Mouse (Mus musculus) liver, embryonic 16.5 days (tissue): ENCODE results near the gene Ddx10. TPM values are rescaled to one million over a fixed set of nuclear protein-coding genes. Genes with fewer than 3 reads are reported as not detected.

Source experiments
- ATAC-seq: fragments of 200-750 bp; cut with Nextera tagmentation; 2 replicates; pipeline ENCODE4 v1.8.0; 2017; ENCODE audit warnings: low read depth, mild to moderate bottlenecking, moderate number of reproducible peaks, moderate library complexity
- H3K27ac ChIP-seq: fragments of 300-500 bp; sonication (generic); 2 replicates; pipeline ENCODE4 v1.5.1; 2014; ENCODE audit warnings: mild to moderate bottlenecking, low read length
- H3K27me3 ChIP-seq: fragments of 300-500 bp; sonication (generic); 2 replicates; pipeline ENCODE4 v1.6.1; 2014; ENCODE audit warnings: low read depth, low read length, mixed read lengths; ENCODE audit not compliant: control insufficient read depth, insufficient read depth
- H3K36me3 ChIP-seq: fragments of 300-500 bp; sonication (generic); 2 replicates; pipeline ENCODE4 v1.6.1; 2014; ENCODE audit warnings: mild to moderate bottlenecking; ENCODE audit not compliant: control insufficient read depth, insufficient read depth
- H3K4me1 ChIP-seq: fragments of 300-500 bp; sonication (generic); 2 replicates; pipeline ENCODE4 v1.6.1; 2014; ENCODE audit warnings: low read depth, low read length, mixed read lengths; ENCODE audit not compliant: control insufficient read depth
- H3K4me2 ChIP-seq: fragments of 300-500 bp; sonication (generic); 2 replicates; pipeline ENCODE4 v1.6.1; 2014; ENCODE audit warnings: low read depth, low read length, mixed read lengths
- H3K4me3 ChIP-seq: fragments of 300-500 bp; sonication (generic); 2 replicates; pipeline ENCODE4 v1.5.1; 2014; ENCODE audit warnings: low read depth, mild to moderate bottlenecking, low read length
- H3K9ac ChIP-seq: fragments of 300-500 bp; sonication (generic); 2 replicates; pipeline ENCODE4 v1.6.1; 2014; ENCODE audit warnings: low read depth, low read length
- H3K9me3 ChIP-seq: fragments of 300-500 bp; sonication (generic); replicated peaks from 2 replicates; pipeline ENCODE4 v1.6.1; 2016; ENCODE audit warnings: low read length; ENCODE audit not compliant: control insufficient read depth
- WGBS: fragments of 180-500 bp; shearing (Covaris S2); extraction: QIAGEN DNeasy Blood & Tissue Kit; methylation state at CpG from one replicate; pipeline ENCODE4 v1.1.7; 2014; ENCODE audit not compliant: insufficient replicate concordance; 5-methylcytosine and 5-hydroxymethylcytosine counted together
- polyA plus RNA-seq: library from polyadenylated mRNA; unstranded; fragments of >200 nt; fragmentation: Nextera tagmentation; extraction: Ambion mirVana; gene quantifications from 2 replicates; pipeline ENCODE4 v1.2.1, GENCODE M21; 2015

Gene Ddx10
- polyA plus RNA-seq, 1 experiment from 2014 or later, result 8.5 TPM

GRCm38 (mm10) chr9:53269466-53269755, 21.6 kb upstream of the Ddx10 start:
- WGBS, result 70% methylated on average over 5 of the region's 5 CpGs

DNA sequence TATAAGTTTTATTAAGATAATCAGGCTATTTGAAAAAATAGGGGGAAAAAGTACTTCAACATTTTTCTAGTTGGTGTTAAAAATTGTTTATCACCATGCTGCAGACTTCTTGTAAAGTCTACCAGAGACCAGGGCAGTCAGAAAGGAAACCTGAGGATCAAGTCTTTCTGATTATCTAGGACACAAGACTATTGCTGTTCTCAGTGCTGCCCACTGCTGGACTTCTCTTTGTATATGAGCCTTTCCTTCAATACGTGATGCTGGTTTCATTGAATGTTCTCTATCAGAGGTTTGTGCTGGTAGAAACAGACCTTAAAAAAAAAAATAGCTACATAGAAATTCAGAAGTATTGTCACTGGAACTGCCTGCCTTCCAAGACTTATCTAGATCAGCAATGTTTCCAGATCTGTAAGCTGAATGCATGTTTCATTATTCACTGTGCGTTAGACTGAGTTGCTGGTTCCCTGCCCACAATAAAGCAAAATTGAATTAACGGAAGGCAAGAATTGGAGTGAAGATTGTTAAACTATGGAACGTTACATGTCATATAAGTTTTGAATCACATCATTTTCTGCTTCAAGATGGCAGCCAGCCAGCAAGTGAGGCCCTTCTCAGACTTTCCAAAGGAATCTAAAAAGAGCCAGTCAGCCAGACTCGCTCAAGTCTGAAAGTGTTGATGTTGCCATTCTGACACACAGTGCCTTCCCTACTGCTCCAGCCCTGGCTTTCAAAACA, 21.0 kb upstream of the Ddx10 start:
- Histone ChIP-seq H3K27me3 (no peaks in the 10 kb centered on the region), H3K9ac (no peak overlapping the region), H3K4me1 (no peaks in the 10 kb centered on the region), H3K36me3 (no peaks in the 10 kb centered on the region), H3K4me2 (no peak overlapping the region), H3K9me3 (no peaks in the 10 kb centered on the region), H3K4me3 (no peak overlapping the region), H3K27ac (no peak overlapping the region)
- no peak for ATAC-seq
- WGBS, result 62% methylated on average over 5 of the region's 5 CpGs

More at GRCm38 (mm10) chr9:53269466-53269755, 21.6 kb upstream of the Ddx10 start:
- H3K4me2 ChIP-seq, result no peak overlapping the region
- no peak overlapping the region for H3K9ac ChIP-seq
- no peak overlapping the region for H3K4me3 ChIP-seq
- H3K27me3 ChIP-seq, result no peaks in the 10 kb centered on the region
- no peak for ATAC-seq
- no peaks in the 10 kb centered on the region for H3K9me3 ChIP-seq
- no peaks in the 10 kb centered on the region for H3K4me1 ChIP-seq
- H3K36me3 ChIP-seq, result no peaks in the 10 kb centered on the region
- no peak overlapping the region for H3K27ac ChIP-seq

- Histone ChIP-seq H3K4me3 (no peak overlapping the region), H3K9ac (no peak overlapping the region), H3K4me2 (no peak overlapping the region), H3K27me3 (no peaks in the 10 kb centered on the region), H3K27ac (no peak overlapping the region), H3K36me3 (no peaks in the 10 kb centered on the region), H3K4me1 (no peaks in the 10 kb centered on the region), H3K9me3 (no peaks in the 10 kb centered on the region)
- WGBS, result 39% methylated on average over 5 of the region's 5 CpGs
- no peak for ATAC-seq
These were observed 20.2 kb upstream of the Ddx10 start for GRCm38 (mm10) chr9:53268036-53268435.

DNA sequence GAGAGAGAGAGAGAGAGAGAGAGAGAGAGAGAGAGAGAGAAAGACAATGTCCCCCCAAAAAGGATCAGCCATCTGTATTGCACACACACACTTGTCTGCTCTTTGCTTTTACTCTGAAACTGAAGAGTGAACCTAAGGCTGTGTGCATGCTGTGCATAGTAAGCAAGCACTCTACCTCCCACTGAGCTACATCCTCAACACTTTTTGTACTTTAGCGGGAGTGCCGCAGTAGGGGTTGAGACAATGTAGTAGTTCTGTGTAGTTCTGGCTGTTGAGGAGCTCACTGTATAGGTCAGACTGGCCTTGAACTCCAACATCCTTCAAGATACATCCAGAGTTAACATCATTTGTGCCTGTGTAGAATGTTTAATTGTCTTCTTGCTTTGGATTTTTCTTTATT, 17.7 kb upstream of the Ddx10 start:
- WGBS, result 77% methylated on average over 2 of the region's 2 CpGs
- no peak overlapping the region for H3K4me3 ChIP-seq
- H3K36me3 ChIP-seq, result no peaks in the 10 kb centered on the region
- no peaks in the 10 kb centered on the region for H3K9me3 ChIP-seq
- no peaks in the 10 kb centered on the region for H3K27me3 ChIP-seq
- ATAC-seq, result no peak
- H3K27ac ChIP-seq, result no peak overlapping the region
- no peak overlapping the region for H3K4me2 ChIP-seq
- H3K9ac ChIP-seq, result no peak overlapping the region
- no peaks in the 10 kb centered on the region for H3K4me1 ChIP-seq

GRCm38 (mm10) chr9:53264387-53264786, 16.5 kb upstream of the Ddx10 start:
- Histone ChIP-seq H3K27me3 (no peaks in the 10 kb centered on the region), H3K4me1 (no peaks in the 10 kb centered on the region), H3K4me2 (no peak overlapping the region), H3K27ac (no peak overlapping the region), H3K36me3 (no peaks in the 10 kb centered on the region), H3K9ac (no peak overlapping the region), H3K9me3 (no peaks in the 10 kb centered on the region), H3K4me3 (no peak overlapping the region)
- ATAC-seq, result no peak
- WGBS, result 56% methylated on average over 4 of the region's 4 CpGs

DNA sequence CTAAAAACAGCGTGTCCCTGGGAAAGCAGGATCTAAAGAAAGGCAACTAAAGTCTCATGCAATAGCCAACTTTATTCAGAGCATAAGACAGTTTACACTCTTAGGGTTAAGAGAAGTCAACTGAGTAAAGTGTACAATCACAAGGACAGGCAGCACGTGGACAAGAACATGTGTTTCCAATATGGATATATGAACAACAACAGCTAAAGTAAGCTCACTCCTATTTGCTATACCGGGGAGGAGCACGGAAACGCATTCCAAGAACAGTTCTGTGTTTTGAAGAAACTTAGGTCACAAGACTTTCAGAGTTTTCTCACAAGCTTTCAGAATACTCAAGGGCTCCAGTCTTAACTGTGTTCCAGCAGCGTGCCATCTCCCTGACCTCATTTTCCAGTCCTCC, 10.3 kb upstream of the Ddx10 start:
- Histone ChIP-seq H3K9me3 (no peaks in the 10 kb centered on the region), H3K36me3 (no peaks in the 10 kb centered on the region), H3K27ac (no peak overlapping the region), H3K27me3 (no peaks in the 10 kb centered on the region), H3K4me1 (no peaks in the 10 kb centered on the region), H3K4me3 (no peak overlapping the region), H3K4me2 (no peak overlapping the region), H3K9ac (no peak overlapping the region)
- ATAC-seq, result no peak
- WGBS, result 52% methylated on average over 6 of the region's 6 CpGs

DNA sequence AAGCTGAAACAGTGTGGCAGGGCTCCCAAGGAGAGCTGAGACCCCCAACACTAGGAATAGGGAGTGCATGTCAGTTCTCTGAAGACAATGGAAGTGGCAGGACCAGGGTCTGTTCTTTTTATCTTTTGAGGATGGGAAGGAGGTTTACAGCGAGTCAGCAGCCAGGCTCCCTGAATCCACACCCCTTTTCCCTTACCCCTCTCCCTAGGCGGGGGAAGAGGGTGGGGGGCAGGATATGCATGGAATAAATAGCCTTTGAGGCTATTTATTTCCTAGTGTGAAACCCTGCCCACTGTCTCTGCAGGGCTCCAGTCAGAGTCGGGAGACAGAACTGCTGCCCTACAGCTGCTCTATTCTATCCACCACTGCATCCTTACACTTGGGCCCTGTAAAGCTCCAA, 9.9 kb upstream of the Ddx10 start:
- Histone ChIP-seq H3K4me3 (no peak overlapping the region), H3K4me2 (no peak overlapping the region), H3K9me3 (no peaks in the 10 kb centered on the region), H3K4me1 (no peaks in the 10 kb centered on the region), H3K9ac (no peak overlapping the region), H3K36me3 (no peaks in the 10 kb centered on the region), H3K27me3 (no peaks in the 10 kb centered on the region), H3K27ac (no peak overlapping the region)
- ATAC-seq, result no peak
- WGBS, result 34% methylated on average over 3 of the region's 3 CpGs

DNA sequence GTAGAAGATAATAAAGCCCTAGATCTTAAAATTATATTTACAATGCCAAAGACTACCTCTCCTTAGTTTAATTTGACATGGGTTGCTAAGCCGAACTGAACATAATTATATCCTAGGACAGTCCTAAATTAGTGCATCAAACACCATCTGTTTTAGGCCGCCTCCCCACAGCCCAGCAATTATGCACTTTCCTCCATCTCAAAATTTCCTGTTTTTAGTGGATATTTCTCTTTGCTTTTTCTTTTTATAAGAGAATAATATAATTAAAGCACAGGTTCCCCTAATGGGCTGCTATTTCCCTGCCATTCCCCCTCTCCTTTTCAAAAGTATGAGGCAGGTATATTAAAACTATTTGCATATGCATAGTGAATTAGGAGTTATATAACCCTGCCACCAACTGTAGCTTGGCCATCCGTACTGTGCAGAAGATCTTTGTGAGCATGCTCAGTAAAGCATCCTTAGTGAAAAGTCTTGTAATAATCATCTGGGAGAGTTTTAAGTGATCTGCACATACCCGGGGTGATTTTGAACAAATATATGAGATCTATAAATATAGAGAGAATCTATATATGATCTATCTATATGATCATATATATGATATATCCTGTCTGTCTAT, 8.9 kb upstream of the Ddx10 start:
- ATAC-seq, result no peak

DNA sequence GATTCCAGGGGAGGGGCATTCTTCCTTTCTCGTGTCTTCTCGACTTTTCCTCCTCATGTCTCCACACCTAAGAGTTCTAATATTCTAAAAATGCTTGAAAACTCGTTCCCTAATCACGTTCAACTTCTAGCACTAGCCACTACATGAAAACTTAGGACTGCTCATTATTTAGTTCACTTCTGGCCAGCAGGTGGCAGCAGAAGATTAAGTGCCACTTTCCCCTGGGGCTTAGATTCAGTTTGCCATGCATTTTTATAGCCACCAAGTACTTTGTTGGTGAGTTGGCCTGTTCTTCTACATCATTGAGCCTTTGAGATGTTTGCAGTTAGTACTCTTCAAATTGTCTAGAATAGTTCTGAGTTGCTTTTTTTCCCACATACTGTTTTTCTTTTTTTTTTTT, 6.5 kb upstream of the Ddx10 start:
- 4% methylated on average over 4 of the region's 4 CpGs for WGBS
- Histone ChIP-seq H3K27me3 (no peaks in the 10 kb centered on the region), H3K36me3 (no peaks in the 10 kb centered on the region), H3K4me3 (no peak overlapping the region), H3K4me2 (no peak overlapping the region), H3K27ac (no peak overlapping the region), H3K9ac (no peak overlapping the region), H3K4me1 (no peaks in the 10 kb centered on the region), H3K9me3 (no peaks in the 10 kb centered on the region)
- no peak for ATAC-seq

More for the DNA sequence above, 8.9 kb upstream of the Ddx10 start:
- H3K27ac ChIP-seq, result no peak overlapping the region
- no peaks in the 10 kb centered on the region for H3K27me3 ChIP-seq
- 67% methylated on average over 4 of the region's 4 CpGs for whole genome bisulfite sequencing
- no peak overlapping the region for H3K9ac ChIP-seq
- H3K4me1 ChIP-seq, result no peaks in the 10 kb centered on the region
- H3K4me3 ChIP-seq, result no peak overlapping the region
- H3K36me3 ChIP-seq, result no peaks in the 10 kb centered on the region
- H3K4me2 ChIP-seq, result no peak overlapping the region
- H3K9me3 ChIP-seq, result no peaks in the 10 kb centered on the region
